Mouse (Mus musculus): Measurements from ENCODE around the gene Olfr683.
"Not testable (repeated sequence)": the region's sequence is repeated elsewhere in the genome, so short reads cannot be mapped to it uniquely, and the experiment has no call there.

The Olfr683 gene

DNA sequence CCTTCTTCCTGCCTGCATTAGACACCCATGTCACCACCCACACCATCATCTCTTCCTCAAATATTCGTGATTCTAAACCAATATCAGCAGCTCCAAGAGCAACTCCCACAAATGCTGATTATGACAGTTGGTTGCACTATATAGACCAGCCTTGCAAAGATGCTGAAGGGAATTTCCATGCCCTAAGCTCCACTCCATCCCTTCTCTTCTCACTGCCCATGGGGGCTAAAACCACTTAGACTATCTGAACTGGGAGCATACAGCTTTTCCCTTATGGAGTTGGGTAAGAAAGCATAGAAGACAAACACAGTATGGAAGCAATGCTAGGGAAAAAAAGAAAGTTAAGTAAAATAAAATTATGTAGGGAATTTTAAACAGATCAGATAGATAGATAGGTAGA is at the start of gene Olfr683:
Olfr683 (minus strand) TSS at position 101 of the 400 bp plus-strand sequence.
- no peak for DNase-seq (ENCODE audit: low read depth, low spot score)

DNA sequence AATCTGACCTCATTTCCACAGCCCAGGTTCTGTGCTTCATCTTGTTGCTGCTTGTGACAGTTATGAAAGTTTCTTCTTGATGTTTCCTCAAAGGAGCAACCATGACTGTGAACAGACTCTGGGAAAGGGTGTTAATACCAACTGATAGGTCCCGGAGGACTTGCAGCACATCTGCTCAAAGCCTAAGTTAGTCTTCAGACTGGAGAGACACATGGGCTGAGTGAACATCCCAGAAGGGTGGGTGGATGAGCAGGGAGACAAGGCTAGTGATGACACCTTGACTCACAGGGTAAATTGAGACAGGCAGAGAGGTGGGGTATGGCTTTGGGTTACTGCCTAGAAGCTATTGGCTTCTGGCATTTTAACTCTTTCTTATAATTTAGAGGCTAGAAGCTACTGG is 39.1 kb upstream of the Olfr683 start, which contains the start of gene Olfr685:
Olfr685 (minus strand) TSS at position 101 of the 400 bp plus-strand sequence.
- DNase-seq (ENCODE audit: low read depth, low spot score): peak; percentile 0

DNA sequence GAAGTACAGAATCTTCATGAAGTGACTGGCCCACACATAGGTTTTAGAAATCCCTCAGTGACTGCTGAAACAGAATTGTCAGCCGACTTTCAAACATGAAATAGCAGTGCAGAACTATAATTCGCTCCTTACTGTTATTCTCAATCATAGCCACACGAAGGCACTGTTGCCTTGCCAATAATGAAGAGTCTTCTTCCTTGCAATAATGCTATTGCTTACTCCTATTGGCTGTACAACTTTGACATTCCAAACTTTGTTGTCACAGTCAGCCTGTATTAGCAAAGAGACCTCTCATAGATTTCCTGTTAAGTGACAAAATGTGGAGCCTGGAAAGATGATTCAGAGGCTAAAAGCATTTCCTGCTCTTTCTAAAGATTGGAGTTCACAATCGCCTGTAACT is 24.0 kb upstream of the Olfr683 start:
- DNase-seq (ENCODE audit: low read depth, low spot score): peak; percentile 6

DNA sequence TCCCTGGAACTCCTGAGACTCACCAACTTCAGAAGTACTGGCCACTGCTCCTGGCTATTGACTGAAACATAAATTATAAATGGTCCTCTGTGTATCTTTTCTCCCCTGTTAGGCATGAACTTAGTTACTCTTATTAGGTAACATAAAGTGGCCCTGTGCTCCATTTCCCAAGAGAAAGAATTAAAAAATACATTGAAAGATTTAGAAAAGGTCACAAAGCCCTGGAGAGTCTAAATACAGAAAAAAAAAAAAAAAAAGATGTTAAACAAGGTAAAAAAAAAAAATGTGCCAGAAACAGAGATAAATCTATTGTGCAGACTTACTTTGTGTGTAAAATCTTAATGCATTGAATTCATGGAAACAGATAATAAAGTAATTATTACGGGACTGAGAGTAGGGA is 16.7 kb upstream of the Olfr683 start, which contains the start of gene Olfr684:
Olfr684 (minus strand) TSS at position 101 of the 400 bp plus-strand sequence.
- no peak for DNase-seq (ENCODE audit: low read depth, low spot score)

DNA sequence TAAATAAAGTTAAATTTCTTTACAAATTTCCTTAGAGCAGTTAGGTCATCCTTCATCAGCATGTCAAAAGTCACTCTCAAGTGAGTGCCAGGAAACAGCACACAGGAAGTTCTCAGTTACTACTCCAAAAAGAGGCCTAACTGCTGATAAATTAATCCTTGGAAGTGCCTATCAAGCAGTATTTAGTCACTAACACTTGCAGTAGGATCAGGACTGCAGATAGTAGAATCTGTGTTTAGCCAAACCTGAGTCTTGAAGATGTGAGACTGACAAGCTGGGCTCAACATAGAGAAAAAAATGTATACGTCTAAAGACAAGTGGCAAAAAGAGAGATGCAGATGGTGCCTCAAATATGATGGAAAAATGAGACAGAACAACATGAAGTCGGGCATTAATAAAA is 5.5 kb downstream of the Olfr683 start:
- DNase-seq (ENCODE audit: low read depth, low spot score): no peak

DNA sequence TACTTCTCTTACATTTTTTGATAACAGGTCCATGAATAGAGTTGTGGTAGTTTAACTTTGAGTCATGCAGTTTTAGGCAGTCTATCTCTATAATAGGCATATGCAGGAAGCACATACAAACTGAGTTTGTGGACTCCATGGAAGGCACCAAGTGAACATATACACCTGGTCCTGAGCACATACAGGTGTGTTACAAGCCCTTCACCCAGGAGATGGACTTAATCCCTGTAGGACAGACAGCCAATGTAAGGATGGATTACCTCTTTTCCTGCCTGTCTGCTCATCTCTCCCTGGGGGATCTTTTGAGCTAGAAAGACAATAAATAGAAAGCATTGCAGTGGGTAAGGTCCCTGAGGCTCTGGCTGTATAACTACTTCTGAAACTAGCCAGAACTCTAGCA is 30.3 kb downstream of the Olfr683 start, which contains the start of gene Olfr681:
Olfr681 (plus strand) TSS at position 301 of the 400 bp plus-strand sequence.
- DNase-seq (ENCODE audit: low read depth, low spot score): no peak

DNA sequence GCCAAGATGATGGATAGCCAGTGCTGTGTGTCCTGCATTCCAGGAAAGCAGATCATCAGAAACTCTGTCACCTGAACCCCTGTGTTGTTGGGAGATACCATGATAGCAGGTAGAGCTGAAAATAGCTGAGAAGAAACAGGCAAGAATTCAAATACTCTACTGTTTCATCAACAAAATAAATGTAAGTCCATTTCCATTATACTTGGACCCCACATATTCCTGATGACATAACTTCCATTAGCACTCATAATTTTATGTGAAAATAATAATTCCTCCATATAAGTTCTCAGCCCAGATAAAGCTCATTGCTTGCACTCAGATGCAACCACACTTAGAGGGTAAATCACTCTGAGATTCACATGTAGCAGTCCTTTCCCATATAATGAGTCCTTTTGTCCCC is 54.1 kb downstream of the Olfr683 start, which contains the start of gene Olfr680-ps1:
Olfr680-ps1 (minus strand) TSS at position 101 of the 400 bp plus-strand sequence.
- not testable (repeated sequence) for DNase-seq (ENCODE audit: low read depth, low spot score)

Data from mesoderm, embryonic 11.5 days (tissue).